In the genomic region with DNA sequence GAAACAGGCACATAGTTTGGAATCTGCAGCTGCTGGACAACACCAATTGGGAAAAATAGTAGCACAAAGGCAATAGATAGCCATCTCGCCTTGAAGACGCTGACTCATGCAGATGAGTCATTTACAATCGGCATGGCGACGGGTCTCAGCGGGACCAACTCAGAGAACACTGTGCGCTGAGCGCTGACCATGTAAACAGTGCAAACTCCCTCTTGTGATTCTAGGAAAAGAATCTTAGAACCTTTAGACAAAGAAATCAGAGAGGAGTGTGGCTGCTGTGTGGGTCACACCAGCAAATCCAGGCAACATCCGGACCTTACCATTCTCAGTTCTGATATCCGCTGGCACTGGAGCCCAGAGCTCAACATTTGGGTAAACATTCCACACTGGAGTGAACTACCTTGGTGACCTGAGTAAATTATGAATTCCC, we compare ENCODE assay signal across 8 mouse cellular contexts. TPM values are rescaled to one million over a fixed set of nuclear protein-coding genes. Genes with fewer than 3 reads are reported as not detected.
DNase-seq lines count a peak whose midpoint lies in the region; ATAC-seq lines count a peak whose summit lies in the region.

No protein-coding gene starts in this region.

- no peaks in the 10 kb centered on the region for H3K36me3 ChIP-seq in kidney, embryonic 15.5 days

- no peak overlapping the region for H3K9ac ChIP-seq in kidney, embryonic 15.5 days

- no peaks in the 10 kb centered on the region for H3K9me3 ChIP-seq in kidney, embryonic 15.5 days (replicated peaks)

- peak; percentile 38 for DNase-seq in embryo, embryonic 10 days (ENCODE audit: low spot score)
- DNase-seq in embryo, embryonic 10.5 days (ENCODE audit: low spot score) = no peak
- DNase-seq in NIH3T3 (ENCODE audit: low read depth) = peak; percentile 89
- peak; percentile 50 to 52 for DNase-seq in gastrocnemius, adult 8-10 months (ENCODE audit: low spot score in 2 of 2)
- no peak for DNase-seq in retina, postnatal 1 day
- no peak for DNase-seq in left cerebral cortex, adult 8-10 months (ENCODE audit: low spot score in 2 of 2)

- peak overlapping the region; percentile 27 for H3K4me2 ChIP-seq in kidney, embryonic 15.5 days

- peaks cover 16% of the 10 kb centered on the region for H3K4me1 ChIP-seq in kidney, embryonic 15.5 days

- no peak overlapping the region for H3K4me3 ChIP-seq in kidney, embryonic 15.5 days (replicated peaks)

- ATAC-seq in kidney, embryonic 15.5 days (replicated peaks; ENCODE audit: low FRiP score) = peak; percentile 50
- peak; percentile 84 for ATAC-seq in megakaryocyte, adult 5-6 weeks (ENCODE audit: poor library complexity, severe bottlenecking)

- no peaks in the 10 kb centered on the region for H3K27me3 ChIP-seq in kidney, embryonic 15.5 days

- peak overlapping the region; percentile 81 for H3K27ac ChIP-seq in kidney, embryonic 15.5 days

- WGBS in kidney, embryonic 15.5 days = 39% methylated on average over 10 of the region's 10 CpGs

RNA-seq across cellular contexts. Expression of a gene that starts 16.1 kb away (rescaled TPM):
- total RNA-seq in gastrocnemius, adult 8-10 months (2022) = 10 to 100 TPM; 15.9 to 31.8 (median 21.1) TPM
- 58.1 and 63.7 TPM in 2 replicates for polyA plus RNA-seq in kidney, embryonic 15.5 days (2015; fragmentation: Nextera tagmentation; extraction: Ambion mirVana)
- total RNA-seq in megakaryocyte, adult 5-6 weeks (2015) = 160 and 180 TPM in 2 replicates
- 192 and 198 TPM in 2 replicates for total RNA-seq in megakaryocyte, adult 5-6 weeks (2017)
- 10 to 100 TPM; 50.2 to 54.2 (median 51.2) TPM for total RNA-seq in left cerebral cortex, adult 8-10 months (2022)

Comparison
In these comparisons a context has a peak if more than half of its experiments do, and no peak if none do; other contexts are left out.
1. DNase-seq: peak in embryo, embryonic 10 days (single experiment), NIH3T3 (single experiment) and gastrocnemius, adult 8-10 months (2 of 2); none in embryo, embryonic 10.5 days (single experiment), retina, postnatal 1 day (single experiment) and left cerebral cortex, adult 8-10 months (0 of 2).